Mouse (Mus musculus): Measurements from ENCODE around the gene Atp7b.

Atp7b gene

GRCm38 (mm10) chr8:22025241-22025640 lies 34.9 kb downstream of the Atp7b start:
- no peak for DNase-seq (ENCODE audit: low read depth, low spot score)

GRCm38 (mm10) chr8:22022244-22022643 lies 37.9 kb downstream of the Atp7b start:
- no peak for DNase-seq (ENCODE audit: low read depth, low spot score)

- DNase-seq (ENCODE audit: low read depth, low spot score): no peak
Observed at GRCm38 (mm10) chr8:22019498-22019897, 40.6 kb downstream of the Atp7b start.

- DNase-seq (ENCODE audit: low read depth, low spot score): no peak
Observed at GRCm38 (mm10) chr8:22017731-22018130, 42.4 kb downstream of the Atp7b start.

- DNase-seq (ENCODE audit: low read depth, low spot score): no peak
Observed at GRCm38 (mm10) chr8:22013034-22013707, 46.9 kb downstream of the Atp7b start.

GRCm38 (mm10) chr8:22009403-22009802 lies 50.7 kb downstream of the Atp7b start:
- DNase-seq (ENCODE audit: low read depth, low spot score): no peak

- no peak for DNase-seq (ENCODE audit: low read depth, low spot score)
Observed at GRCm38 (mm10) chr8:22006423-22006822, 53.7 kb downstream of the Atp7b start.

GRCm38 (mm10) chr8:22004750-22005522 lies 55.2 kb downstream of the Atp7b start:
- DNase-seq (ENCODE audit: low read depth, low spot score): no peak

GRCm38 (mm10) chr8:21995181-21995580 lies 64.9 kb downstream of the Atp7b start:
- DNase-seq (ENCODE audit: low read depth, low spot score): no peak

GRCm38 (mm10) chr8:21992184-21992583 lies 67.9 kb downstream of the Atp7b start:
- peak; percentile 7 for DNase-seq (ENCODE audit: low read depth, low spot score)

- no peak for DNase-seq (ENCODE audit: low read depth, low spot score)
Observed at GRCm38 (mm10) chr8:21981664-21982337, 78.3 kb downstream of the Atp7b start.

- no peak for DNase-seq (ENCODE audit: low read depth, low spot score)
Observed at GRCm38 (mm10) chr8:21978193-21978592, 81.9 kb downstream of the Atp7b start.

- DNase-seq (ENCODE audit: low read depth, low spot score): no peak
Observed at GRCm38 (mm10) chr8:21969475-21969874, 90.6 kb downstream of the Atp7b start, which contains the start of gene Ccdc70. Gene Ccdc70, plus strand, starts transcription at chr8:21969775.

GRCm38 (mm10) chr8:21966646-21967045 lies 93.5 kb downstream of the Atp7b start:
- DNase-seq (ENCODE audit: low read depth, low spot score): no peak

GRCm38 (mm10) chr8:21958414-21958813 lies 101.7 kb downstream of the Atp7b start, which contains the start of gene Fam90a1a:
Gene Fam90a1a, plus strand, starts transcription at chr8:21958714.
- no peak for DNase-seq (ENCODE audit: low read depth, low spot score)

- DNase-seq (ENCODE audit: low read depth, low spot score): no peak
Observed at GRCm38 (mm10) chr8:21956336-21956735, 103.8 kb downstream of the Atp7b start.

GRCm38 (mm10) chr8:21955321-21955720 lies 104.8 kb downstream of the Atp7b start:
- DNase-seq (ENCODE audit: low read depth, low spot score): peak; percentile 10

GRCm38 (mm10) chr8:21947311-21948017 lies 112.6 kb downstream of the Atp7b start:
- no peak for DNase-seq (ENCODE audit: low read depth, low spot score)

- DNase-seq (ENCODE audit: low read depth, low spot score): no peak
Observed at GRCm38 (mm10) chr8:21946462-21946861, 113.6 kb downstream of the Atp7b start, which contains the start of gene Defb13. Gene Defb13, plus strand, starts transcription at chr8:21946762.
